In the genomic region with DNA sequence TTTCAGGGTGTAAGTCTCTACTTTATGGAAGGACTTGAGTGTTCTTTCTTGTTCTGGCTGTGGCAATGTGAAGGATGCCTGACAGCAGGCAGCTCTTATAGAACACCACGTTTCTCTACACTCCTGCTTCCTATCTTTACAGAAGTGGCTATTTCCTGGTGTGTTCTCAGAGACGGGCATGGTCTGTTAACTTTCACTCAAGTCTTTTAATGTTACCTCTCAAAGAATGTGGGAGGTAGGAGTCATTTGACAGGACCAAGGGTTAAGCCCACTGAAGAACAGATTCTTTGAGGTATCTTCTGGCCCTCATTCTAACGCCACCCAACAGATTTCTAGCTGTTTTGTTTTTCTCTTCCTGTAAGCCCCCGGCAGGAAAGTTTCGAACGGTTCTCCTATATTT, we compare ENCODE assay signal across 18 mouse cellular contexts.
"Had no signal": no experiment of that assay in that cellular context is flagged by ENCODE, and none has a peak within 500 bp of the region (broad histone marks: within the 10 kb centered on the region; RNA-seq: fewer than 3 reads in every experiment).

No protein-coding gene starts in this region.

- H3K9me3 ChIP-seq: midbrain, embryonic 10.5 days; midbrain, embryonic 12.5 days; neural tube, embryonic 13.5 days; neural tube, embryonic 15.5 days; stomach, embryonic 15.5 days had no signal

- H3K27ac ChIP-seq: midbrain, embryonic 10.5 days; midbrain, embryonic 12.5 days; neural tube, embryonic 13.5 days; neural tube, embryonic 15.5 days; stomach, embryonic 15.5 days; stomach, postnatal 0 days had no signal

- DNase-seq: lung, adult 18-20 months; lung, embryonic 14.5 days; lung, postnatal 10 days; lung, postnatal 36 days; midbrain, embryonic 14.5 days; retina, postnatal 1 day; right cerebral cortex, adult 18-20 months; thymus, adult 2 months; thymus, postnatal 25 days; thymus, postnatal 4 days had no signal

- H3K4me3 ChIP-seq: midbrain, embryonic 10.5 days; midbrain, embryonic 12.5 days; myocyte; neural tube, embryonic 13.5 days; neural tube, embryonic 15.5 days; stomach, embryonic 15.5 days had no signal

- H3K4me1 ChIP-seq: midbrain, embryonic 10.5 days; midbrain, embryonic 12.5 days; neural tube, embryonic 13.5 days; neural tube, embryonic 15.5 days; stomach, embryonic 15.5 days had no signal

- H3K36me3 ChIP-seq: midbrain, embryonic 10.5 days; midbrain, embryonic 12.5 days; neural tube, embryonic 13.5 days; neural tube, embryonic 15.5 days; stomach, embryonic 15.5 days had no signal

- H3K27me3 ChIP-seq: midbrain, embryonic 12.5 days; neural tube, embryonic 13.5 days; neural tube, embryonic 15.5 days; stomach, embryonic 15.5 days had no signal

- ATAC-seq: midbrain, embryonic 16.5 days had no signal

- H3K4me2 ChIP-seq: lung, embryonic 14.5 days; midbrain, embryonic 12.5 days; neural tube, embryonic 13.5 days; neural tube, embryonic 15.5 days; stomach, embryonic 15.5 days had no signal

- H3K9ac ChIP-seq: lung, embryonic 14.5 days; midbrain, embryonic 12.5 days; neural tube, embryonic 13.5 days; neural tube, embryonic 15.5 days; stomach, embryonic 15.5 days had no signal
